Mouse (Mus musculus): ENCODE data around the gene Zscan12.

DNA sequence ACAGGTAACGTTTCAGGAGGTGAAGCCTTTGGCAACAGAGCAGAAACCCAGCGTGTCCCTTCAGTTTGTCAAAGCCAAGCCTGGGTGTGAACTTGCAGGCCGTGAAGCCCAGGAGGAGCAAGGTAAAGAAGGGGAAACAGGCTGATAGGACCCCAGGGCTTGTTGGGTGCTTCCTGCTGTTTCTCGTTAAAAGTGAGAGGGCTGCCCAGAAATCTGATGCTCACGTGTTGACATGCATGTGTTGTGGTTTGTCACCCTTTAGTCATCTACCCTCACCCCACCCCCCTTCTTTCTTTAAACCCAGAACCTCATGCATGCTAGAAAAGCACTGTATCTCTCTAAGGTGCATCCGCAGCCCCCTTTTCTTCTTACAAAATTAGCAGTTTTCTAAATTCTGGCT lies 4.0 kb downstream of the Zscan12 start:
- TF ChIP-seq GABPA (IDR thresholded peaks at IDR 0.05; ENCODE audit: insufficient replicate concordance, low read depth, low read length) (no peak), MAZ (IDR thresholded peaks at IDR 0.05; ENCODE audit: low read depth, low read length) (no peak), CTCF (conservative IDR thresholded peaks at IDR 0.05 in 1 of 2, IDR thresholded peaks at IDR 0.05 in 1 of 2; ENCODE audit: low read depth in 2 of 2, low read length in 2 of 2) (no peak), ELF1 (IDR thresholded peaks at IDR 0.05; ENCODE audit: low read depth, low read length) (no peak), MEF2A (IDR thresholded peaks at IDR 0.05; ENCODE audit: borderline replicate concordance, low read depth, low read length) (no peak), TCF12 (IDR thresholded peaks at IDR 0.05; ENCODE audit: low read depth, low read length) (no peak), POLR2A (IDR thresholded peaks at IDR 0.05; ENCODE audit: low read depth, low read length) (no peak)
